Mouse (Mus musculus) left cerebral cortex, adult 2 months (tissue): ENCODE data around the gene Hapln4. TPM values are rescaled to one million over a fixed set of nuclear protein-coding genes. Genes with fewer than 3 reads are reported as not detected.

Source experiments
- DNase-seq, 2 experiments: peaks; one replicate each; pipeline ENCODE4 v3.0.0; 2021 to 2022; ENCODE audit warnings: low spot score in 2 of 2, mixed read lengths in 1 of 2; ENCODE audit errors: extremely low spot score in 1 of 2
- H3K27ac ChIP-seq: fragments of 200-600 bp; 2 replicates; pipeline ENCODE4 v1.8.1; 2022
- H3K4me3 ChIP-seq: fragments of 200-600 bp; 2 replicates; pipeline ENCODE4 v1.8.1; 2022
- CTCF ChIP-seq: fragments of 200-600 bp; IDR thresholded peaks from 2 replicates; pipeline ENCODE4 v1.8.1; 2022; ENCODE audit warnings: antibody characterized with exemption, mild to moderate bottlenecking, moderate library complexity
- intact Hi-C: fragments of 180-260 bp; cut with DNase I; formaldehyde crosslinking; loops from one replicate; pipeline ENCODE4 v1.15.1; 2025
- total RNA-seq, 2 experiments: library from RNA; stranded (reverse); gene quantifications; 2 replicates each; pipeline ENCODE4 v1.2.3; 2021

Gene Hapln4
- total RNA-seq, 2 experiments from 2014 or later: 101 to 106 TPM

DNA sequence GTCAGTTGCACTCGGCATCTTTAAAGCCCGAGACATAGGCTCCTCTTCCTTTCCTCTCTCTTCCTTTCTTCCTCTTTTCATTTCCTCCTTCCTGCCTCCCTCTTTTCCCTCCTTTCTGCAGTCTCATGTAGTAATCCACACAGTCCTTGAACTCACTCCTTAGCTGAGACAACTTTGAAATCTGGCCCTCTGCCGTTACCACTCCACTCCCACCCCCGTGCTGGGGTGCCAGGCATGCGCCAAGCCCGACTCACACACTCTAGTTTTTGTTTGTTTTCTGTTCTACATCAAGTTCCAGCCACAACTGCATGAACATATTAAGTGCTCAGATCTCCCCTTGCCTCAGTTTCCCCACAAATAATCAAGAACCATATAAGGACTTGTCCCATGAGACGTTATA, 21.7 kb downstream of the Hapln4 start:
- peak overlapping the region; percentile 67 for H3K27ac ChIP-seq
- DNase-seq: no peak
- TF ChIP-seq CTCF: no peak
- intact Hi-C loops: no loop called here
- no peak overlapping the region for H3K4me3 ChIP-seq

DNA sequence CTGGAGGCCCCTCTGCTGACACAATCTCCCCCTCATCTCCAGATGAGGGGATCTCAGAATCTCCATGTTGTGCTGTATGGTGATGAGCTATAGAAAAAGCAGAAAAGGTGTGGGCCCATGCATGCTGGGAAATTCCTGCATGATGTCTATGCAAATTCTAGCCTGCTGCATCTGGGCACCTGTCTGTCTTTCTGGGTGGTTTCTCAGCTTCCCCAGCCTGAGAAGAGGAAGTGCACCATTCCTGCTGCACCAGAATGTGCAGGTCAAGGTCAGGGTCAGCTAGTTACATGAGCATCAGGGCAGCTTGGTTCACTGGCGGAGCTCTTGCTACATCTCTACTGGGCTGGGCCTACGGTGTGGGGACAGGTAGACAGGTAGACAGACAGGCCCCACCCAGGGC, 27.2 kb downstream of the Hapln4 start:
- Histone ChIP-seq H3K4me3 (no peak overlapping the region), H3K27ac (no peak overlapping the region)
- no peak for TF ChIP-seq CTCF
- intact Hi-C loops: no loop called here
- no peak for DNase-seq

DNA sequence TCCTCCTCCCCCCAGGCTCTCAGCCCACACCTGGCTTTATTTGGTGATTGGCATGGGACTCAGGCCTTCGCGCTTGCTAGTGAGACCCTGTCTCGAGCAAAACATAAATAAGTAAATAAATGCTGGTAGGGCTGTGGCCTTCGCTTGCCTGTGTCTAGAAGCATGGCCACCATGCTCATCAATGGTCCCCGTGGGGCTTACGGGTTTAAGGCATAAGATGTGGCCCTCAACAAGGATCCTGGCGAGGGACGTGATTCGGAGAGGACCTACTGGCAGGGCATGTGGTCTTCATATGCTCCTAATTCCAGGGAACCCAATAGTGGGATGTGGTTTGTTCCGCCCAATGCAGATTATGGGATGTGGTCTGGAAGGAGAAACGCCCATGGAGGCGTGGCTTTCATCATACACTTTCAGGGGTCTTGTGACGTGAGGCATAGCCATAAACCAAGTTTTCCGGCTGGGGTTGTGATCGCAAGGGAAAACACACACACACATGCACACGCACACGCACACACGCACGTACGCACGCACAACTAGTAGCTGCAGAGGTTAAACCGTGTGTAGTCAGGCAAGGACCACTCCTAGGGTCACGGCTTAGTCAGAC, 28.0 kb downstream of the Hapln4 start:
- Histone ChIP-seq H3K27ac (peak overlapping the region; percentile 32; the same call in 1 of the 2 replicates), H3K4me3 (no peak overlapping the region)
- TF ChIP-seq CTCF: no peak
- intact Hi-C loops: no loop called here
- no peak for DNase-seq

DNA sequence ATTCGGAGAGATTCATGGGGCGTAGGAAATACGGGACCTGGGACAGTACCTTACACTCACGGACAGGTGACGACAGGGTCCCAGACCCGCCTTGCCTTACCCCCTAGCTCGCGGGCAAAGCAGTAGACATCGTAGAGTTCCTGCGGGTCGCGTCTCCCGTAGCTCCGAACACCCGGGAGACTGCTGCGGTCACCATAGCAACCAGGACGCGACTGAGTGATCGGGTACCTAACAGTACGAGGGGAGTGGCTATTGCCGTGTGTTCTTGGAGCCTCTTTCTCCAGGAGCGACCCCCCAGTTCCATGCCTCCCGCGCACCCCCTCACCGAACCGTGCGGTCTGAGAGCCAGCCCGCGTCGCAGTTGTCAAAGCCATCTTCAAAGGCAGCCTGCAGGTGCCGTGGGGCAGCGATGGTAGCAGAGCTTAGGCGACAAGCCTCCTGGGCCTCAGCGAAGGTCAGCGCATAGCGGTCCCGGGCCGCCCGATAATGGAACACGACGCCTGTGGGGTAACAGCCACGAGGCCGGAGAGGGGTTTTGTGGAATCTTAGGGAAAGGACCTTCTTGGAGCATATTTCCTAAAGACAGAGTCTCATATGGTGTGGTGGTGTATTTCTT, 29.3 kb downstream of the Hapln4 start:
- TF ChIP-seq CTCF: no peak
- Histone ChIP-seq H3K27ac (no peak overlapping the region), H3K4me3 (no peak overlapping the region)
- no peak for DNase-seq
- intact Hi-C loops: no loop called here

DNA sequence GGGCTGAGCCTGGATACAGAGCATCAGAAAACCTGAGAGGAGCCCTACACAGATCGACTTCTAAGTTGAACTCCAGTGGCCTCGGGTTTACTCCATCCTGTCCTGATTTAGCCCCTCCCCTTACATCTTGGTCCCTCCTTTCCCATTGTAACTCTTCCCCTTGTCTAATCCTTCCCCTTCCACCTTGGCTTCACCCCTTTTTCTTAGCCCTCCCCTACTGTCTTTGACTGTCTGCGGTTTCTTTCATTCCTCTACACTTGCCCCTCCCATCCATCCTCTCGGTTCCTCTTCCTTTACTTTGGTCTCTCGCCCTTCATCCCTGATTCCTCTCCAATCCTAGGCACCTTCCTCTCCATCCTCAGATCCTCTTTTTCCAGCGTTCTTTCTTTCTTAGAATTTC, 31.2 kb downstream of the Hapln4 start:
- no peak overlapping the region for H3K27ac ChIP-seq
- TF ChIP-seq CTCF: no peak
- intact Hi-C loops: no loop called here
- DNase-seq: no peak
- H3K4me3 ChIP-seq: no peak overlapping the region

DNA sequence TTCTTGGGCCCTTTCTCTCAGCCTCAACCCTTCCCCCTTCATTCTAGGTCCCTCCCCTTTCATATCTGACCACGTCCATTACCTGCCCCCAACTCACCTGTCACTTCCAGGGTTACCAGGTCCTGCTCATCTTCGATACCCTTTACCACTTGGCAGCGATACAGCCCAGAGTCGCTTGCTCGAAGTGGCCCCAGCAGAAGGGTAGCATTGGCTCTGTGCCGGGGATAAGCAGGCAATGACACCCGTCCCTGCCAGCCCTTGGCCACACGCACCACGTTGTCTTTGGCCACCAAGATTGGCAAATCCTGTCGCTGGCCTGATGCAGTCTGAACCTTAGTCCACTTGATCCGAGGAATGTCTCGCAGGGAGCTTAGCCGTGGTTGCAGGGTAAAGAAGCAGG, 31.6 kb downstream of the Hapln4 start:
- intact Hi-C loops: no loop called here
- Histone ChIP-seq H3K4me3 (no peak overlapping the region), H3K27ac (no peak overlapping the region)
- DNase-seq: no peak
- TF ChIP-seq CTCF: no peak

DNA sequence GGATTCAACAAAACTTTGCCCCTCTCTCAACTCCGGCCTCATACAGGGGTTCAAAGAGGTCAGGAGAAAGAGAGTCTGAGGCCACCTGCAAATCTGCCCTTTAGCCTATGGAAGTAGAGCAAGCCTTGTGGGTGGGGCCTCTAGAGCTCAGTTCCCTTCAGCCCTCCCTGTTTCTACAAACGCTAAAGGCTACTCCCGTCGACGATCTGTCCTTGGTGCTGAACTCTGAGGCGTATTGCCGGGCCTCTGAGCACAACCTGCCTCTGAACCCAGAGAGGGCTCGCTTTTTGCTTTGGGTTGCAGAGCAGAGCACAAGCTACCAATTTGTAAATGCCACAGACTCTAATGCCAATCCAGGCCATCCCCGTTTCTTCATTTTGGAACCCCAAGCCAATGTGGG, 34.4 kb downstream of the Hapln4 start:
- no peak for DNase-seq
- Histone ChIP-seq H3K27ac (peak overlapping the region; percentile 40; the same call in 1 of the 2 replicates), H3K4me3 (peak overlapping the region; percentile 56)
- intact Hi-C loops: loop anchor here (1.0 kb wide), 1 partner anchor 17 kb away; no protein-coding TSS in a partner anchor
- no peak for TF ChIP-seq CTCF

DNA sequence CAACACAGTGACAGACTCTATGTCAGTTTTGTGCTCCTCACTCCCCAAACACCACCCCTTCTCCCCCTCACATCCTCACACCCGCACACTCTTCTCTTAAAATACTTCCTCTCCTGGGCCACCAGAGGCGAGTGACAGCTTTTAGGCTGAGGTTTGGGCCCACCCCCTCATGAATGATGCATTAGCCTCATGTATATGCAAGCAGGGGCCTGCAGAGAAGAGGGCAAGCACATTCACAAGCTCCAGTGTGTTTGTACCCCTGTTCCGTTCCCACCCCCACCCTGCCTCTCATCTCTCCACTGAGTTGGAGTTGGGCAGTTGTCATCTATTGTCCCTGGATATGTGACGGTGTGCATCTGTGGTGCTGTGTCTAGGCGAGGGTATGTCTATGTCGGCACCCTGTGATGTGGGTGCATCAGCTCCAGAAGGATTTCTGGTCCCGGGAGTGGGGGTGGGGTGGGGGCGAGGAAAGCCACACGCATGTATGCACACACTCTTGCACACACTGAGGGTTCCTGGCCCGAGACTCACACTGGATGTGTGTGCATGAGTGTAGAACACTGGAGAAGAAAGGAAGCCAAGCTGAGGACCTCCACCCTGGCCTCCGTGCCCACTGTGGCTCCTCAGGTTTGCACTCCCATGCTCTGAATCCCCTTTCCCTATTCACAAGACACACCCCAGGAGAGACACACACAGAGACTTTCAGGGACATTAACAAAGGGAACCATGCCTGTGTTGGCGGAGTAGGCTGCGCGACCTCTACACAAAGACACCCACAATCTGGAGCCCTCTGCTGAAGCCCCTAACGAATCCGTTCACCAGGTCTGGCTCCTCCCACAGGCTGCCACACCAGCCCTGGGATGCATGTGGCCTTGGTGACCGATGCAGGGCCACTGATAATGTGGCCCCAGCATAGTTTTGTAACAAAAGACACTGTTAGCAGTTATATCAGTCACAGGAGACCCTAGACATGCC, 35.8 kb downstream of the Hapln4 start:
- peak; percentile 68 for DNase-seq
- H3K4me3 ChIP-seq: peak overlapping the region; percentile 56
- peak; percentile 32 for TF ChIP-seq CTCF
- intact Hi-C loops: loop anchor here (1.0 kb wide), 1 partner anchor 19 kb away; no protein-coding TSS in a partner anchor
- H3K27ac ChIP-seq: peak overlapping the region; percentile 88

DNA sequence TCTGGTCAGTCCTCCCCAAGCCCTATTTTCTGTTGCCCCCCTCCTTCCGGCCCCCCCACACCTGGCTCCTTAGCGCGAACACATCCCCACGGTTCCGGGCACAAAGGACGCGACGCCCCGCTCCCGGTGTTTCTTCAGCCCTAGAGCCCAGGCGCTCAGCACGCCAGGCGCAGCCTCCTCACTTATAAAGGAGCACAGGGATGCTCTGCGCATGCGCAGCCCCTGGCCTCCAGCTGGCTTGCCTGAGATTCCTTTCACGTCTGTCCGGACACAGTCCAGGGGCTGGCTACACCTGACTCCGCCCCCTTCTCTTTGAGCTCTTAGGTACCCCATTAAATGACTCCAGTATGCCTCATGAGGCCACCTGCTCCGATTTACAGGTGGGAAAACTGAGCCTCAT, 37.4 kb downstream of the Hapln4 start, which contains the start of gene Ncan:
Ncan (minus strand) TSS at position 207 of the 400 bp plus-strand sequence.
- intact Hi-C loops: loop anchor here (2.0 kb wide), 1 partner anchor 34 kb away; no protein-coding TSS in a partner anchor
- peak within 1 kb of the TSS; percentile 88 for H3K27ac ChIP-seq
- no peak for TF ChIP-seq CTCF
- peak within 1 kb of the TSS; percentile 56 for H3K4me3 ChIP-seq
- peak; percentile 91 to 93 for DNase-seq

DNA sequence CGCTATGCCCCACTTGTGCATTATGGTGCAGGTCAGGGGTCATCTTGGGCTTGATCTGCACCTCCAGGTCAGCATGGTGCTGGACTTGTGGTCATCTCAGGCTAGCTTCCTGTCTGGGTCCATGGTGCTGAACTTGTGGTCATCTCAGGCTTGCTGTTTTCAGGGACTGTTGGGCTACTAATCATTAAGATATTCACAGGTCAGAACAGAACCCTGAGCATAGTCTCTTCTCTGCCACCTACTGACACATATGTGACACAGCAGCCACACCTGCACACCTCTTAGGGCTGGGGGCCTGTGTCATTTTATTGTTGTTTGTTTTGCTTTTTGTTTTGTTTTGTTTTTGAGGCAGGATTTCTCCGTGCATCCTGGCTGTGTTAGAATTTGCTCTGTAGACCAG, 39.6 kb downstream of the Hapln4 start:
- H3K27ac ChIP-seq: no peak overlapping the region
- intact Hi-C loops: no loop called here
- H3K4me3 ChIP-seq: no peak overlapping the region
- peak; percentile 69 for TF ChIP-seq CTCF
- DNase-seq: no peak

DNA sequence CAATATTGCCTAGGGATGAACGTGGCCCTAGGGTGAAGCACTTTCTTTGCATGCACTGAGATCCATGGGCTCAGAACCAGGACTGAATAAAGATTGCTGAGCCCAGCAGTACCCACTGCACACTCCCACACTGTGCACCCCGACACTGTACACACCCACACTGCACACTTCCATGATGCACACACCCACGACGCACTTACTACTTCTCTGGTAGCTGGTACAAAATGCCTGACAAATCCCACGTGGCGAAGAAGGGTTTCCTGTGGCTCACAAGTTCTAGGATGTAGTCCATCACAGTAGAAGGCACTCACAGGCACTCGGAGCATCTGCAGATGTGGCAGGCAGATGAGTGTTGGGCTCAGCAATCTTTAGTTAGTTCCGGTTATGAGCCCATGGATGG, 41.7 kb downstream of the Hapln4 start:
- H3K4me3 ChIP-seq: no peak overlapping the region
- no peak for DNase-seq
- H3K27ac ChIP-seq: no peak overlapping the region
- intact Hi-C loops: no loop called here
- no peak for TF ChIP-seq CTCF

DNA sequence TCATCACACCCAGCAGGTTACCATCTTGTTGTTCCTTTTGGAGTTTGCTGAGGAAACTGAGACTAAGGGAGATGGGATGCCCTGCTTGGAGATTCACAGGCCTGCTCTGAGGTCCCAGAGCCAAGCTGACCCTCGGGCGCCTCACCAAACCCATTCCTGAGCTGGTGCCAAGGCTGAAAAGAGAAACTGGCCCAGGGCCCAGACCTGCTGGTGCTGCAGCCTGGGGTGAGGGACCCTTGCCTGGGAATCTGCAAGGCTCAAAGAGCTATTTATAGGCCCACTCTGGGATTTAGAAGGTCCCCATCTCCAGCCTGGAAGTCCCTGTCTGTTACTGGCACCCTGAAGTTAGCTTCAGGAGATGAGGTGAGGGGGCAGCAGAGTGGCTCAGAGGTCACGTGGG, 45.2 kb downstream of the Hapln4 start:
- H3K27ac ChIP-seq: peak overlapping the region; percentile 66
- no peak for TF ChIP-seq CTCF
- intact Hi-C loops: no loop called here
- H3K4me3 ChIP-seq: no peak overlapping the region
- DNase-seq: peak; percentile 47 to 65
